Mouse (Mus musculus): Measurements from ENCODE around the gene E2f2.

Gene E2f2

GRCm38 (mm10) chr4:136172011-136172541 lies at the start of gene E2f2:
Gene E2f2 (plus strand): TSS chr4:136172394.
- DNase-seq (ENCODE audit: low read depth, low spot score): no peak

- no peak for DNase-seq (ENCODE audit: low read depth, low spot score)
Observed at GRCm38 (mm10) chr4:136123111-136123791, 48.9 kb upstream of the E2f2 start.

DNA sequence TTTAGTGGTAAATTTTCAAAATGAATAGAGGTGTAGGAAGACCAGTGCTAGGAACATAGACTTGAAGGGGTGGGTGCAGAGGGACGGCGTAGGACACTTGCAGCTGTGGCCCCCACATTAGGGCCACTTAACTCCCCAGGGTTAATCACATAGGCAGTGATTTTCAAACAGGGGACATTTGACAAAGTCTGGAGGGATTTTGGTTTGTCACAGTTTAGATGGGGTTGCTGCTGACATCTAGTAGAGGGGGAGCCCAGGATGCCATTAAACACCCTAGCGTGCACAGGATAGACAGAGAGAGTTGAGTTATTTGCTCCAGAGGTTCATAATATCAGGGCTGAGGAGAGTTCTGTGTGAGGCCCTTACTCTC lies 48.4 kb upstream of the E2f2 start:
- DNase-seq (ENCODE audit: low read depth, low spot score): no peak

- DNase-seq (ENCODE audit: low read depth, low spot score): no peak
Observed at GRCm38 (mm10) chr4:136124581-136124980, 47.6 kb upstream of the E2f2 start.

- DNase-seq (ENCODE audit: low read depth, low spot score): no peak
Observed at GRCm38 (mm10) chr4:136125458-136125857, 46.7 kb upstream of the E2f2 start.

DNA sequence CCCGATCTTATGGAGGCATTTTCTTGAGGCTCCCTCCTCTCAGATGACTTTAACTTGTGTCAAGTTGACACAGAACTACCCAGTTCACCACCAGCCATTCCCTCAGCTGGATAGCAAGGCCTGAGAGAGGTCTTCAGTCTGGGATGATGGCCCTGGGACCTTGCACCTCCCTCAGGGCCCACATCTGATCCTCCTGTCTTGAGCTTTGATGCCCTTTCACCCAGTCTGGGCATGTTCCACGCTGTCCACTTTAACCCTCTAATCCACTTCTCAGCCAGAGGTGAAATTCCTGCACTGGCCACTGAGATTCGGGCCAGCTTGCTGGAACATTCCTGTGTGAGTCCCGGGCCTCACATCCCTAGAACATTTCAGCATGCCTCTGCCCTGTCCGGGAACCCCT lies 46.2 kb upstream of the E2f2 start:
- DNase-seq (ENCODE audit: low read depth, low spot score): no peak

DNA sequence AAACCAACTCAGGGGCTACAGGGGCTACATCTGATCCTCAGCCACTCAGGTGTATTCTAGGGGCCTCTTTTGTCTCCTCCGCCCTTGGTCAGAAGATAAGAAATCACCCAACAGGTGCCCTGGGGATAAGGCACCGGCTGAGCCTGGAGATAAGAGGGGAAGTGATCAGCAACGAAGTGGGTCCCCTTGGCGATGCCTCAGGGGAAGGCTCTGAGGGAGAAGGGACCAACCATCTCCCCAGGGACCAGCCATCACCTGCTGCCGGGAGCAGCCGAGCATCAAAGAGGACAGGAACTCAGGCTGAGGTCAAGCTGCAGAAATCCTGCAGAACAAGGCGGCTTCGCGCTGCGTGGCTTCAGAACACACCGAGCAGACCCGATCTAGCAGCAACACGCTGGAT lies 44.5 kb upstream of the E2f2 start:
- DNase-seq (ENCODE audit: low read depth, low spot score): no peak

GRCm38 (mm10) chr4:136129842-136130241 lies 42.4 kb upstream of the E2f2 start:
- DNase-seq (ENCODE audit: low read depth, low spot score): no peak

DNA sequence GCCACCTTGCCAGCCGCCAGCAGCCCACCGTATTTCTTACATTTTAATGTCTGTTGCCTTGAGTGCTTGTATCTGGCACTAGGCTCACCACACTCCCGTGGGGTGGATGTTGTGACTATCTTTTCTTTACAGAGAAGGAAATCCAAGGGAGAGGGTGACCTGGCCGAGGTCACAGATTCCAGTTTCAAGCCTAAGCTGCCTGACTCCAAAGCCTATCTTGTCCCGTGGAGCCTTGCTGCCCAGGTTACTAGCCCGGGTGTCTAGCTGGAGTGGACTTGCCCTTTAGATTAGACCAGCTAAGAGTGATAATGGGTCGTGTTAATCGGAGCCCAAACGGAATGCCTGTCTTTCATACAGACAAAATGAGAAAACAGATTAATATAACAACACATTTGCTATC lies 38.4 kb upstream of the E2f2 start:
- DNase-seq (ENCODE audit: low read depth, low spot score): no peak

DNA sequence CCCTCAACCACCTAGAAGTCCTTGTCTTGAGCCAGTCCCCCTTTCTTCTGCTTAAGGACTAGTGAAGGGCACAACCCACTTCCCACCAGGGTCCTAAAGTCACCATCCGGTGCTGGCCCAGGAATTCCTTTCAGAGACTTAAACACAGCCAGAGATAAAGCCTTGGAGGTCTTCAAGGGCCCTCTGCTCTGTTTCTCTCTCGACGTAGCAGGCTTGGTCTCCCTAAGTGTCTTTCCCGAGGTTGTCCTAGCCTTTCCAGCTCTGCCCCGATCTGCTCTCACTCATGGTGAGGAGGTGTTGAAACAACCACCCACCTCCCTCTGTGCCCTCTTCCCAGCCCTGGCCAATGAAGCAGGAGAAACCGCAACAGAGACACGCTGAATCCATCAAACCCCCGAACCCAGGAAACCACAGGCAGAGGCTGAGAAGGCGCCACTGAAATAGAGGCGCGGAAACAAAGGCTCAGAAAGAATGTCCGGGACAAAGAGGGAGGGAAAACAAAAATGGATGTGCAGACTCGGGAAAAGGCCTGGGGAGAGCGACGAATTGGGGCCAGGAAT lies 37.7 kb upstream of the E2f2 start:
- DNase-seq (ENCODE audit: low read depth, low spot score): no peak

DNA sequence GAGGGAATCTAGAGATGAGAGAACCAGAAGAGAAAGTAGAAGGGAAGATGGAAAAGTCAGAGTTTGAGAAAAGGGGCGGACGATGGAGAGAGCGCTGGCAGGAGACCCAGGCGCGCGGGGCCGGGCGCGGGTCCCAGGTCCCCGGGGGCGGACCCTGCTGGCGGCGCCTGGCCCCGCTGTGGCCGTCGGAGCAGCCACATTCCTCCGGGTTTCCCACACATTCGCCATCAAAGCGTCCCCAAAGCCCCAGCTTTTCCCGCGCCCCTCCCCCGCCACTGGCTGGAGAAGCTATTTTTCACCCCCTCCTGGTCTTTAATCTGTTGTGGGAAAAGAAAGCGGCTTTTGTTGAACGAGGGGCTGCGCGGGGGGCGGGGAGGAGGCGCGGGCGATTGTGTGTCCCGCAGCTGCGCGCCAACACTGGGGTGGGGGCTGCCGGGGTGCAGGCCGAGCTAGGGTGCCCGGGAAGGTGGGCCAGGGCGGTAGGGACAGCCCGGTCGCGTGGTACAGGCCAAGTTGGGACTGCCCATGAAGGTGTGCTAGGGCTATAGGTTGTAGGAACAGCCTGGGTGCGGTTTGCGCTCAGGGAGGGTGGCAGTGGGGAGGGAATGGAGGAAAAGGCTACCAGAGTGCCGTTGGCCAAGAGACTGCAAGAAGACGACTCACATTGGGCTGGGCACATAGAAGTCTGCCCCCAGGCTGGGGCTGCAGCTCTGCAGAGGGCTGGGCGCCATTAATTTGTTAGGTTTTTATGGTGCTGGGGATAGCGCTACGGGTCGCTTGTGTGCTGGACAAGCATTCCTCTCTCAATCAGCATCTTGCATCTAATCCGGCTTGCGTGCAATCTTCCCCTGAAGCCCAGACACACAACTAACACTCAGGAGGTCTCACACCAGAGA lies 37.0 kb upstream of the E2f2 start:
- no peak for DNase-seq (ENCODE audit: low read depth, low spot score)

GRCm38 (mm10) chr4:136135874-136136728 lies 36.1 kb upstream of the E2f2 start:
- no peak for DNase-seq (ENCODE audit: low read depth, low spot score)

- no peak for DNase-seq (ENCODE audit: low read depth, low spot score)
Observed at GRCm38 (mm10) chr4:136139326-136140110, 32.7 kb upstream of the E2f2 start.

DNA sequence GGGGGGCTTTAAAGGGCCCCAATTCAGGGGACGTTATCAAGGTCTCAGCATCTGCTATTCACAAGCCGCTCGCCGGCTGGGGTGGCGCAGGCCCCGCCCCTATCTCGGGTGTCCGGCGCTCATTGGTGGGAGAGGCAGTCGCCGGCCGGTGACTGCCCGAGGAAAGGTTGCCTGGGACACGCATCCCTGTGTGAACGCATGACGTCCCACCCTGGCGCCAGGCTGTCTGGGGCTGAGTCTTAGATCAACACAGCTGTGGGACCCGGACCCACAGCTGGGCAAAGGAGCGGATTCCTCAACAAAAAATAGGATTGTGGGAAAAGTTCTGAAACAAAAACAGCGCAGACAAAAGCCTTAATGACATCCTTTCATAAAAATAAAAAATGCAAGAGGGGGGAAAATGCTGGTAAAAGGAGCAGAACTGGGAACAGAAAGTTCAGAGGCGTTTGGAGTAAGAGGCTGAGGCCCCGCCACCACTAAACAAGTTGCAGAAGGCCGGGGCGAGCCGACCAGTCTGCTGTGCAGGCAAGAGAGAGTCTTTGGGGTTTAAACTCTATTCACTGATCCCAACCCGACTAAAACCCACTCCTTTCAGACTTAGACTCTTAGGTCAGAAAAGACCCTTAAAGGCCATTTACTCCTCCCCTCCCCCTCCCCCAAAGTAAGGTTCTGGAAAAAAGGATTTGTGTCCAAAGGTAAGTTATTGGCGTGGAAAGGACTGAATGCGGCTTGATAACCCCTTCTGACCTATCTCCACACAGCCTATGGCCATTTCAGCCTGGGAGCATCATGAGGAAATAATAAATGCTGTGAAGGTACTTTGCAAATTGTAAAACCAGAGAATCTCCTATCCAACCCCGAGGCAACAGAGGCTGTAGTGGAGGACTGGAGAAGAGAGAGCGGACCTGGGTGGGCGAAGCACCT lies 31.6 kb upstream of the E2f2 start:
- no peak for DNase-seq (ENCODE audit: low read depth, low spot score)

DNA sequence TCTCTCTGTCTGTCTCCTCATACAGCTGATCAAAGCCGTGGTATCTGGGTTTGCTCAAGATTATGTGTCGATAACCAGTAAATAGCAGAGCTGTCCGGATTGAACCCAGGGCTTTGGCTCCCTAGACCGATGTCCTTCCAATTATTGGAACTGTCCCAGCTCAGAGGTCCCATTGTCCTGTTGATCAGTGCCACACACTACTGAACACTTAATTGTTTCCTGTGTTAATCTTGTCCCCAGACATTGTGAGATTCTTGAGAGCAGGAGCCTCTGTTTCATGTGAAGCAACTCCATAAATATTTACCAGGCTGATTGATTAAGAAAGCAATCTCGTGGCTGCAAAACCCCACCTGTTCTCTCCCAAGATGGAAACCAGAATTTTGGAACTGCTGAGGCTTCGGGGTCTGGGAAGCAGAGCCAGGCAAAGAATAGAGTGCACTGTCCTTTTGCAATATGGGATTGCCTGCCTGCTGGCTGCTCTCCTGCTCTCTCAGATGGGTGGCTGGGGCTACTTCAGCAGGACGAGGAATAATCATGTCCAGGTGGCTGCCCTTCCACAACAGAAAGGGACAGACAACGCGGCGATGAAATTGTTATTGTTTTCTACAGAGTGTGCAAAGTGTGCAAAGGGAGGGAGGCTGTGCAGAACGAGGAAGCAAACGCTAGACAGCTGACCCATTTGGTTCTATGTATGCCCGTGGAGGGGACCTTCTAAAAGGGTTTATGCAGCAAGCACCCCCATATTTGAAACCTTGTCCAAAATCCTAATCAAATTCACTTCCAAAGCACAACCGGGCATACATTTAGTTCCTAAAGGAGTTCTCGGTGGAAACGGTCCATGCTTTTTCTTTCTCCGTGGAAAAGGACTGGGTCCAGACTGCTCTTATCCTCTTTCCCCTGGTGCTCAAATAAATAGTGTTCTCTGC lies 29.7 kb upstream of the E2f2 start:
- no peak for DNase-seq (ENCODE audit: low read depth, low spot score)

DNA sequence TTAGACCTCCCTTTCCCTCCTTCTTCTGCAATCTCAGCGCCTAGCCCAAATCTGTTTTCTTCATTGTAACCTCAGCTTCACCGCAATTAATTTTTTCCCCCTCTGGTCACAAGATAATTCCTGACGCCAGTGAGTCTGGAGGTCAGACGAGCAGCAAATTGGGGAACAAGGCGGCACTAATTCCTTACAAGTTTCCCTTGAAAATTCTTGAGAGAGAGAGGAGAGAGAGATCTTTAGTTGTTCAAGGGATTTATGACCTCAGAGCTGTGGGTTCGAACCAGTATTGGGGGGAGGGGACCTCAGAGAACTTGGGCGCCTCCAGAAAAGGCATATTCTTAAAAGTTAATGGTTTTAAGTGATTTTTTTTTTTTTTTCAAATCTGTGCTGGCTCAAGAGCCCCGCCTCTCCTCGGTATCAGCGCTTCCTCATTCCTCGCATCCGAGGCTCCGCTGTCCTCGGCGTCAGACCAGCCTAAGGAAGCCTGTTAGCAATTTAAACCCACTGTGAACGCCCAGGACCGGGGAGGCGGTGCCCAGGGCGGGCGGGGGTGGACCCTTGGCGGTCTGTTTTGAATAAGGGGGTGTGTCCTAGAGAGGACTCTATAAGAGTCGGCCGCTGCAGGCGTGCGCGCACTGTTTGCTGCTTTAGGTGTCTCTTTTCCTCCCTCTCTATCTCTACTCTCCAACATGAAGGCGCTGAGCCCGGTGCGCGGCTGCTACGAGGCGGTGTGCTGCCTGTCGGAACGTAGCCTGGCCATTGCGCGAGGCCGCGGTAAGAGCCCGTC lies 28.8 kb upstream of the E2f2 start, which contains the start of gene Id3:
TSS of gene Id3 (plus strand) at position 305 of the 784 bp plus-strand sequence.
- DNase-seq (ENCODE audit: low read depth, low spot score): no peak

DNA sequence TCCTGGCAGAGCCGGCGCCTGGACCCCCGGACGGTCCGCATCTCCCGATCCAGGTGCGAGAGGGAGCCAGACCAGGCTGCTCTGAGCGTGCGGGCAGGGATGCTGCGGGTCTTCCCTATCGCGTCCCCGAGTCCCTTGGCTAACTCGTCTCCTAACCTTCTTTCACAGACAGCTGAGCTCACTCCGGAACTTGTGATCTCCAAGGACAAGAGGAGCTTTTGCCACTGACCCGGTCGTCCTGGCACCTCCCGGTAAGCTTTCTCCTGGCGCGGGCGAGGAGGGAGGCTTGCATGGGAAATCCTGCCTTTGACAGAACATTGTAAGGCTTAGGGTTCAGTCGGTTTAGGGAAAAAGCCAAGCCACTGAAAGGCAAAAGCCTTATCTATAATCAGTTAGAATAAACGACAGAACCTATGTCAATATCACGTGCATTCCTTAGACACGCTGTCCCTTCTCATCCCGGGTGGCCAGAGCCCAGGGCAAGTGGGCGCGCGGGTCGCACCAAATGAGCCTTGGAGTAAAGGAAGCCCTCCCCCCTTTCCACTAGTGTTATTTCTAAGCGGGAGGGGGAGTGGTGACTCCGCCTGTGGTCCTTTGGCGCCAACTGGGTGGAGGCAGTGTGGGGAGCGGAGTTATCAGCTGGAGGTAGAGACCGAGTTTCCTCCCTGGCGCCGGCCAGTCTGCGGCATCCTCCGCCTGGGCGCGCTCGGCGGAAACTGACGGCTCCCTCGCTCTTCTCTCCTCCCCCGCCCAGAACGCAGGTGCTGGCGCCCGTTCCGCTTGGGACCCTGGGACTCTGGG lies 27.9 kb upstream of the E2f2 start:
- no peak for DNase-seq (ENCODE audit: low read depth, low spot score)
